Mouse (Mus musculus): ENCODE measurements around the gene Srd5a1. TPM values are rescaled to one million over a fixed set of nuclear protein-coding genes. Genes with fewer than 3 reads are reported as not detected.

Gene Srd5a1
- polyA plus RNA-seq, 1 experiment = 3.2 TPM

GRCm38 (mm10) chr13:69528531-69528930 lies 82.7 kb downstream of the Srd5a1 start:
- TF ChIP-seq POLR2A (IDR thresholded peaks at IDR 0.05; ENCODE audit: low read depth, low read length) (no peak), CTCF (IDR thresholded peaks at IDR 0.05; ENCODE audit: borderline replicate concordance, insufficient read depth, low read length) (no peak)
- Histone ChIP-seq H3K4me3 (ENCODE audit: insufficient read depth, low read length) (no peak overlapping the region), H3K4me1 (ENCODE audit: control insufficient read depth, insufficient read depth, low read length) (peaks cover 24% of the 10 kb centered on the region), H3K27ac (ENCODE audit: insufficient read depth, low read length) (no peak overlapping the region)

DNA sequence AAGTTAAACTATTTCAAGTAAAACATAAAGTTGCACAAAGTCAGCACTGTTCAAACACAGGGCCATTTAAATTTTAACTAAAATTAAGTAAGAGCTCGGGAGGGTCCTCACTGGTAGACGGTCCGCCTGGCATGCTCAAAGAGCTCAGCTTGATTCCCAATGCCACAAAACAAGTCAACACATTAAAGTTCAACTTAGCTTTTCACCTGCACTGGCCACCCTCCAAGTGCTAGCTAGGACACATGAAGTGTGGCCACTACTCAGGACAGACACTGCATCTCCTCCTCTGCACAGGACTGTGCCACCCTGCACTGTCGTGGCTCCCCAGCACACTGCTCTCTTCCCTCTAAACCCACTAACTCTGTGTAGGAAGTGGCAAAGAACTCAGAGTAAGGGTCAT lies 85.4 kb downstream of the Srd5a1 start:
- Histone ChIP-seq H3K27ac (ENCODE audit: insufficient read depth, low read length) (no peak overlapping the region), H3K4me3 (ENCODE audit: insufficient read depth, low read length) (no peak overlapping the region), H3K4me1 (ENCODE audit: control insufficient read depth, insufficient read depth, low read length) (peaks cover 31% of the 10 kb centered on the region)
- no peak for TF ChIP-seq CTCF (IDR thresholded peaks at IDR 0.05; ENCODE audit: borderline replicate concordance, insufficient read depth, low read length)
- no peak for TF ChIP-seq POLR2A (IDR thresholded peaks at IDR 0.05; ENCODE audit: low read depth, low read length)

GRCm38 (mm10) chr13:69524158-69524530 lies 87.1 kb downstream of the Srd5a1 start:
- Histone ChIP-seq H3K27ac (ENCODE audit: insufficient read depth, low read length) (no peak overlapping the region), H3K4me3 (ENCODE audit: insufficient read depth, low read length) (no peak overlapping the region), H3K4me1 (ENCODE audit: control insufficient read depth, insufficient read depth, low read length) (peaks cover 33% of the 10 kb centered on the region)
- TF ChIP-seq POLR2A (IDR thresholded peaks at IDR 0.05; ENCODE audit: low read depth, low read length) (no peak), CTCF (IDR thresholded peaks at IDR 0.05; ENCODE audit: borderline replicate concordance, insufficient read depth, low read length) (no peak)

Other genes with a start within 250 kb of the Srd5a1 start
- gene Nsun2, start 77.7 kb downstream of the Srd5a1 start, polyA plus RNA-seq (2011; ENCODE audit: insufficient read length, low read depth, missing spikeins) = 106 and 109 TPM in 2 replicates
- gene Tent4a, start 76.8 kb downstream of the Srd5a1 start, polyA plus RNA-seq (2011; ENCODE audit: insufficient read length, low read depth, missing spikeins) = 28.4 and 34.1 TPM in 2 replicates
- 1.0 and 1.7 TPM in 2 replicates for gene Ube2ql1, start 128.4 kb upstream of the Srd5a1 start, polyA plus RNA-seq (2011; ENCODE audit: insufficient read length, low read depth, missing spikeins)
- gene Med10, start 191.0 kb upstream of the Srd5a1 start, polyA plus RNA-seq (2011; ENCODE audit: insufficient read length, low read depth, missing spikeins) = 63.2 and 70.4 TPM in 2 replicates